Mouse (Mus musculus) megakaryocyte-erythroid progenitor cell, adult 5-6 weeks (primary cell): ENCODE results near the gene Cox8a. TPM values are rescaled to one million over a fixed set of nuclear protein-coding genes. Genes with fewer than 3 reads are reported as not detected.

ENCODE experiments used
- ATAC-seq: replicated peaks from 2 replicates; pipeline ENCODE4 v1.8.0; 2016; ENCODE audit warnings: mild to moderate bottlenecking, inconsistent platforms; ENCODE audit not compliant: severe bottlenecking, poor library complexity, low FRiP score, low TSS enrichment
- total RNA-seq, 2 experiments: library from RNA; stranded (forward) in 1 of 2; stranded (reverse) in 1 of 2; fragments of 200-1000, 215-1000 nt in 1 of 2; fragments of >200 nt in 1 of 2; fragmentation: Nextera tagmentation in 1 of 2; gene quantifications; 2 replicates each; pipeline ENCODE4 v1.2.3; 2014 to 2017

Gene Cox8a
- total RNA-seq, 2 experiments from 2014 or later: 680 to 822 TPM

DNA sequence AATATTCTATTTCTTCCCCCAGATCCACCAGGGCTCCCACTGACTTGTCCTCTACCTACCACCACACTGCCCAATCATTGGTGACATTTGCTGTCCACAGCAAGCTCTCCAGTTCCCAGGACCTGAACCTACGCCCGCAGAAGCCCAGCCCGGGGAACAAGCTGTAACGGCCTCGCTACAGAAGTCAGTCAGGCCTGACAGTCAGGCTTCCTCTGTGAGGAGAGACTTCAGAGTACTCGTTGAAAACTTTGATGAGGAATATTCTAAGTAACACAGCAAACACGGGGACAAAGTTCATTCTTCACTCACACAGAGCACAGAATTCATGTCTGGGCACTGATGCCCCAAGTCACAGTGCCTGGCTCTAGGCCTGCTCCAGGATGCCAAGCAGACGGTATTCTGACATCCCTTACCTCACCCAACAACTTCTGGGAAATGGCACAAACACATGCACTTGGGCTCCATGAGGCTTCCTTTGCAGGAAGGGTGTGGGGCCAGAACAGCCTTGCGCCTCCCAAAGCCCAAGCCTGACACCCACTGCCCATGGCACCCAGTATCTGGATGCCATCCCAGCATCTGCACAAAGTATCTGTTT, 7.8 kb upstream of the Cox8a start:
- ATAC-seq: no peak

- no peak for ATAC-seq
Measured at GRCm38 (mm10) chr19:7224253-7224652, 6.8 kb upstream of the Cox8a start.

DNA sequence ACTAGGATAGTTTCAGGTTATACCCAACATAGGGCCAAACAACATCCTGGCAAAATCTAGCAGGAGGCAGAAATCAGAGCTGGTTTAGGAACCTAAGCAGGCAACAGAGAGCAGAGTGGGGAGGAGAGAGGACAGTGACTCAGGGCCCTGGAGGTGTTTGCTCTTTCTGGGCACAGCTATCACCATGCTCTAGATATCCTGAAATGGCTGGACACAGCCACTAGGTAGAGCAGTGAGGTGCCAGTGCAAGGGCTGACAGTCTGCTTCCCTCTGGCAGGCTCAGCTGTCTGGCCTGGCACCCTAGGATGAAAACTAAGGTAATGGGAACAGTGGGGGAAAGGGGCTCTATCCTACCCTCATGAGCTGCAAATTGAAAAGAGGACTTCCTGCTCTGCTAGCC, 6.1 kb upstream of the Cox8a start:
- 0 out of 2 replicates have a peak, but pooled peaks have one; percentile 38 for ATAC-seq

DNA sequence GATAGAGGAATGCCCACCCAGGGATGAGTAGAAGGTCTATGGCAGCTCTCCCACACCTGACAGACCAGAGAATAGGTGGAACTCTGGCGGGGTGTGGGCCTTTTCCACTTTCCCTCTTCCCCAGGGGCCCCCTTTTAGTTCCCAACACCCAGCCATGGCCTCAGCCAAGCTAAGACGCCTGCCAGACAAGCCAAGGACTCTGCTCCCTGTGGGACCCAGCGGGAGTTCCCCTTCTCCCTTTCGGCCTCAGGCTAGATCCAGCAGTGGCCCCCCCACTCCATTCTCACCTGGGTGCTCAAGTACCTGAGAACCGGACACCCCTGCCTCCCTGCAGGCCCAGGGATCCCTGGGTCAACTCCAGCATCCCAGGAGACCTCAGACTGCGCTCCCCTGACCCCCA, 4.8 kb upstream of the Cox8a start:
- no peak for ATAC-seq

GRCm38 (mm10) chr19:7218753-7219152, 1.3 kb upstream of the Cox8a start:
- no peak for ATAC-seq

DNA sequence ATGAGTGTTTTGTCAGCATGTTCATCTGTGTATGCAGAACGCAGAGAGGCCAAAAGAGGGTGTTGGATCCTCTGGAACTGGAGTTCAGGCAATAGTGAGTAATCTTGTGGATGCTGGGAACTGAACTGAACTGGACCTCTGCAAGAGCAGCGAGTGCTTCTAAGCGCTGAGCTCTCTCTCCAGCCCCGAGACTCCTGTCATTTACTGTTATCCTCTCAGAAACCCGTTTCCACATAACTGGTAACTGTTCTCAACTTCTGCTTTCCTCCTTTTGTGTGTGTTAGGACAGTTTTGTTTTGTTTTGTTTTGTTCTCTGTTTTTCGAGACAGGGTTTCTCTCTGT, 481 bp upstream of the Cox8a start:
- peak; percentile 35 for ATAC-seq

GRCm38 (mm10) chr19:7214484-7214883, 2.9 kb downstream of the Cox8a start:
- ATAC-seq: no peak

DNA sequence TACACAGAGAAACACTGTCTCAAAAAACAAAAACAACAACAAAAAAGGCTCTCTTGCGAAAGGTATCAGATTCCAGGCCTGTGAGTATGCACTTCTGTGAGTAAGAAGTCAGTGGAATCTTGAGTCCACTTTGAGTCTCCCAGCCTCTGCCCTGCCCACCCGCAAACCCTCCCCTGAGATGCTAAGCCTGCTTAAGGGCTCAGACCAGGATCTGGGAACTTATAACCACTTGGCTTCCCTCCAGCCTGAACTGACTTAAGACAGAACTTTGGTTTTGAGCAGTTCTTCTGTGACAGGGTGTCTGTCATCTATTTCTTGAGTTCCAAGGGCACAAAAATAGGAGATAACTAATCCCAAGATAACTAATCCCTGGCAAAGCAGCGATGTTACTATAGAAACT, 4.4 kb downstream of the Cox8a start:
- ATAC-seq: no peak

DNA sequence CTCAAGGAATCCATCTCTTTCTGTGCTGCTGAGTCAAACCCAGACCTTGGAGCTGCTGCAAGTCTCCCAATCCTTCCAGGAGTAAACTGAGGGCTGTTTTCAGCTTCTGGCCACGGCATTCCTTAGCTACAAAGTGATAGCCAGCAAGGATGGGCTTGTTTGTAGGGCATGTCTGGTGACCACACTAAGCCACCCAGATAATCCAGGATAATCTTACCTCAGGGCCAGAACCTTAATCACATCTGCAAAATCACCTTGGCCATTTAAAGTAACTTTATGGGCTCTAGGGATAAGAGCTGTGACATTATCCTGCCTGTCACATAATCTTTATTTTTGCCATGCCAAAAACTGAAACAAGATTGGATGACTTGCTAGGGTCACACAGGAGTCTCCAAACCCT, 5.2 kb downstream of the Cox8a start:
- no peak for ATAC-seq

DNA sequence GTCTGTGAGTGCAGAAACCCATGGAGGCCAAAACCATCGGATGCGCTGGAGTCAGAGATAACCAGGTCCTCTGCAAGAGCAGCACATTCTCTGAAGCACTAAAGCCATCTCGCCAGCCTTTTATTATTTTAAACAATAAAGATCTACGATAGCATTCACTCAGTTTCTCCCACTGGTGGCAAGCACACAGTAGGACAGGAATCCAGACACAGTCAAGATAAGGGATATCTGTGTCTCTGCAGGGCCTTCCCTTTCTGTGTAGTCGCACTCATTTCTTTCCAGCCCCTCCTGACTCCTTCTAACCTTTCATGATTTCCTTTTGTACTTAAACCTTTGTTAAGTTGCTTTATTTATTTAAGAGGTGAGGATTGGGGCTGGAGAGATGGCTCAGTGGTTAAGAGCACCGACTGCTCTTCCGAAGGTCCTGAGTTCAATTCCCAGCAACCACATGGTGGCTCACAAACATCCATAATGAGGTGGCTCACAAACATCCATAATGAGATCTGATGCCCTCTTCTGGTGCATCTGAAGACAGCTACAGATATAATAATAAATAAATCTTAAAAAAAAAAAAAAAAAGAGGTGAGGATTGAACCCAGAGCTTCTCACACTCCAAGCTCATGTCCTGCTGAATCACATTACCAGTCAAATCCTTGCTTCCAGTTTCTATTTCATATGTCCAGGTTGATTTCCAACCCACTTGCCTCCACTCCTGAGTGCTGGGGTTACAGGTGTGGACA, 7.3 kb downstream of the Cox8a start:
- ATAC-seq: no peak

GRCm38 (mm10) chr19:7205753-7206736, 11.4 kb downstream of the Cox8a start, which contains the start of gene Otub1:
Gene Otub1, minus strand, starts transcription at chr19:7206316.
- peak; percentile 94 for ATAC-seq

DNA sequence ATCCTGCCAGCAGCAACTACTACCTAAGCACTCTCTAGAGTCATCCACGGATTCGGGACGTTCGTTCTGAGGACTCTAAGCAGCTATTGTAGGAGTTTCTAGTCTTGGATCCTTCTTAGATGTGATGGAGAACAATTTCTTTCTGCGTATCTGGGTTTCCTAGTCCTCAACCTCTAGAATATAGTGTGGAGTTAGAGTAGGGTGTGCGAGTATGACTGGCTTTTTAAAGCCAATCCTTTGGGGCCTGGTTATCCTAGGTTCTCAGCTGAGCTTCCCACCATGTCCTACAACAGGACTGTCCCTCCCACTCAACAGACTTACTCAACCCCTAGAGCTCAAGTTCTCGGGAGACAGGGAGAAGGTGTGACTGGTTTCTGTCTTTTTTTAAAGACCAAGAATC, 12.1 kb downstream of the Cox8a start:
- no peak for ATAC-seq

- no peak for ATAC-seq
Measured at GRCm38 (mm10) chr19:7204898-7205297, 12.5 kb downstream of the Cox8a start.

GRCm38 (mm10) chr19:7200427-7200826, 17.0 kb downstream of the Cox8a start:
- ATAC-seq: no peak

GRCm38 (mm10) chr19:7199089-7199488, 18.3 kb downstream of the Cox8a start:
- ATAC-seq: no peak

GRCm38 (mm10) chr19:7197445-7197844, 20.0 kb downstream of the Cox8a start:
- no peak for ATAC-seq

- no peak for ATAC-seq
Measured at GRCm38 (mm10) chr19:7196741-7197270, 20.6 kb downstream of the Cox8a start.

DNA sequence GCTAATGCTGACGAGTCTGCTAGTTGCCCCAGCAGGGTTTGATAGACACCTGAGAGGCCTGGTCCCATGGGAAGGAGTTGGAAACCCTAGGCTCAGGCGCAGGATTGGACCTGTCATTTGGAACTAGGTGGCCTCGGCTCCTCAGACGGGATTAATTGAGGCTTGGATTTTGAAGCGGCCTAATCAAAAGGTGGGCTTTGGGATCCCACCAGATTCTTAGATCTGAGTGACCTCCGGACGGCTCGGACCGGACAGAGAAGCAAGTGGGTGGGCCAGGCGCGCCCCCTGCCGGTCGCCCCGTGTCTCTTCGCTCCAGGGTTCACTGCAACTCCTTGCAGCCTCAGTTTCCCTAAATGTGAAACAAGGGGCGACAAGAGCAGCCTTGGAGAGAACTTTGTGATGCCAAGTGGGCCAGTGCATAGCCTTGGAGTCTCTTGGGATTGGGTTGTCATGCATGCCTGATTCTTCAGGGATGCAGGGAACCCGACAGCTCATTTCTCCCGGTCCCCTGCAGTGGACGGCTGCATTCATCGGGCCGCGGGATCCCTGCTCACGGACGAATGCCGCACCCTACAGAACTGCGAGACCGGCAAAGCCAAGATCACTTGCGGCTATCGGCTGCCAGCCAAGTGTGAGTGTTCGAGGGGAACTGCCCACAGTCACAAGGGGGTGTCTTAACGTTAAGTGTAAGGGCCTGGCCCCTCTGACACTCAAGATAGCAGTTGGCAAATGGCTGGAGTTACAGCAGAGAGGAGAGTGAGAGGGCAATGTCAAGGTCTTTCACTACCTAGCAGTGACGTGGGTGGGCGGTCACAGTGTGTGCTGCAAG, 21.3 kb downstream of the Cox8a start:
- no peak for ATAC-seq

GRCm38 (mm10) chr19:7192561-7192967, 24.9 kb downstream of the Cox8a start:
- ATAC-seq: no peak
